Mouse (Mus musculus): ENCODE measurements around the gene Fcgr3. TPM values are rescaled to one million over a fixed set of nuclear protein-coding genes. Genes with fewer than 3 reads are reported as not detected.

The Fcgr3 gene
- total and polyA plus RNA-seq, 2 experiments: 4.5 to 14.5 TPM

DNA sequence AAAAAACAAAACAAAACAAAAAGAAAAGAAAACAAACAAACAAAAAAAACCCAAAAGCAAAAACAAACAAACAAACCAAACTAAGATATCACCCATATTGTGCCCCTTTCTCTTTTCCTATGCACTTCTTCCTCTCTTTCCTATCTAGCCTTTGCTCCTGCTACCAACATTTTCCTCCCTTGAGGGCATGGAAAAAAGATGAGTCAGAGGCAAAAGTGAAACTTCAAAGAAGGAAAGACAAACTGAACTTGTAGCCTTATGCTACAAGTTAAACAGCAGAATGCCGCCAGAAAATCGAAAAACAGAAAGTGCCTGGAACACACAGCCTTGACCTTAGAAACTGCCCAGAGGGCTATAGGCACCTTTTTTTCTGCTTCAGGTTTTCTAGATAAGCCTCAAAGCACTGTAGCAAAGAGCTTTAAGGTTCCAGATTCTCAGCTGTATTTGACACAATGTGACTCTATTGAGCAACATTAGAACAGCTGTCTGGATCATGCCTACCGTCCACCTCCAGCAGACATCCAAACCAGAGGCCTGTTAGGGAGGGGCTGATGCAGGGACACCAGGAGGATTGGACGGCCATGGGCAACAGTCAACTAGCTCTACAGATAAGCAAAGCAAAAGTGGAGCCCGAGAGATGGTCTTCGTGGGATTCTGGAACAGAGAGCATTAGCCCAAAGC, 47.9 kb downstream of the Fcgr3 start:
- Histone ChIP-seq H3K4me3 (ENCODE audit: insufficient read depth, low read depth, low read length) (no peak overlapping the region), H3K4me1 (ENCODE audit: control insufficient read depth, insufficient read depth, low read length) (no peaks in the 10 kb centered on the region), H3K36me3 (ENCODE audit: control insufficient read depth, insufficient read depth, low read length) (no peaks in the 10 kb centered on the region), H3K79me2 (ENCODE audit: control insufficient read depth, insufficient read depth, low read length) (no peaks in the 10 kb centered on the region), H3K9ac (ENCODE audit: low read depth, low read length) (no peak overlapping the region), H3K27ac (replicated peaks; ENCODE audit: insufficient read depth, low read depth, low read length) (0 out of 2 replicates have a peak overlapping the region, but pooled peaks have one; percentile 1), H3K27me3 (ENCODE audit: control insufficient read depth, insufficient read depth, low read length) (no peaks in the 10 kb centered on the region)
- 31% methylated on average over 6 of the region's 6 CpGs for WGBS
- no peak for DNase-seq (ENCODE audit: extremely low read depth, low read depth, low spot score)
- TF ChIP-seq POLR2A (IDR thresholded peaks at IDR 0.05; ENCODE audit: extremely low read depth, insufficient read depth, low read length) (no peak), CTCF (IDR thresholded peaks at IDR 0.05; ENCODE audit: low read depth, low read length) (no peak)

DNA sequence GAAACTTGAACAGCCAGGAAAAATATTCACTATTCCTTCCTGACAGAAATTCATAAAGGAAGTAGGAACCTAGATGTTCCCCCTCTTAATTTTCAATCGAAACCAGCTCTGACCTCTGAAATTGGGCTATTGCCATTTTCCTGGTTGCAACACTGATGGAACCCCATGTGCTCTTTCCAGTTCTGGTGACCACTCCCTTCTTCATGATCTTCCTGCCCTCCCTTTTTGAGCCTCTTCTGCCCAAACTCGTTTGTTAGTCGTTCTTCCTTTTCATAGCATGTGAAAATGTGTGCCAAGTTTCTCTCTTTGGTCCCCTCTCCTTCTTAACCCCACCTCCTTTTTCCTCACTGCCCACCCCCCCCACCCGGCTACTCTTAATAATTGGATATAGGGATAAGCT, 53.0 kb downstream of the Fcgr3 start:
- H3K27me3 ChIP-seq (ENCODE audit: control insufficient read depth, insufficient read depth, low read length): no peaks in the 10 kb centered on the region
- 81% methylated on average over 4 of the region's 4 CpGs for WGBS

DNA sequence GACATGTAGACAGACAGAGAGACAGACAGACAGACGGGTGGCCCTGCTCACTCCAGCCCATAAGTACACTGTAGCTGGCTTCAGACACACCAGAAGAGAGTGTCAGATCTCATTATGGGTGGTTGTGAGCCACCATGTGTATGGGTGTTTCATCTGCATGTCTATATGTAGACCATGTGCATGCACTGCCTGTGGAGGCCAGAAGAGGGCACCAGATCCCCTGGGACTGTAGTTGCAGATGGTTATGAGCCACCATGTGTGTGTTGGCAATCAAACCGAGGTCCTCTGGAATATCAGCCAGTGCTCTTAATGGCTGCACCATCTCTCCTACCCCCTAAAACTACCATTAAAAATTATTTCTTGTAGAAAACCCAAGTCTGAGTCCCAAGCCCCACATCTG, 57.8 kb downstream of the Fcgr3 start:
- no peaks in the 10 kb centered on the region for H3K4me1 ChIP-seq (ENCODE audit: control insufficient read depth, insufficient read depth, low read length)
- DNase-seq (ENCODE audit: extremely low read depth, low read depth, low spot score): no peak
- H3K27me3 ChIP-seq (ENCODE audit: control insufficient read depth, insufficient read depth, low read length): no peaks in the 10 kb centered on the region
- H3K79me2 ChIP-seq (ENCODE audit: control insufficient read depth, insufficient read depth, low read length): no peaks in the 10 kb centered on the region
- H3K27ac ChIP-seq (replicated peaks; ENCODE audit: insufficient read depth, low read depth, low read length): peak overlapping the region; percentile 13; the same call in 1 of the 2 replicates
- H3K9ac ChIP-seq (ENCODE audit: low read depth, low read length): no peak overlapping the region
- 92% methylated on average over 2 of the region's 2 CpGs for WGBS
- TF ChIP-seq CTCF (IDR thresholded peaks at IDR 0.05; ENCODE audit: low read depth, low read length) (peak; percentile 45), POLR2A (IDR thresholded peaks at IDR 0.05; ENCODE audit: extremely low read depth, insufficient read depth, low read length) (no peak)
- no peaks in the 10 kb centered on the region for H3K36me3 ChIP-seq (ENCODE audit: control insufficient read depth, insufficient read depth, low read length)
- no peak overlapping the region for H3K4me3 ChIP-seq (ENCODE audit: insufficient read depth, low read depth, low read length)

More for the DNA sequence above, 53.0 kb downstream of the Fcgr3 start:
- H3K4me1 ChIP-seq (ENCODE audit: control insufficient read depth, insufficient read depth, low read length): no peaks in the 10 kb centered on the region
- no peaks in the 10 kb centered on the region for H3K36me3 ChIP-seq (ENCODE audit: control insufficient read depth, insufficient read depth, low read length)
- no peak overlapping the region for H3K4me3 ChIP-seq (ENCODE audit: insufficient read depth, low read depth, low read length)
- TF ChIP-seq POLR2A (IDR thresholded peaks at IDR 0.05; ENCODE audit: extremely low read depth, insufficient read depth, low read length) (no peak), CTCF (IDR thresholded peaks at IDR 0.05; ENCODE audit: low read depth, low read length) (no peak)
- no peak overlapping the region for H3K27ac ChIP-seq (replicated peaks; ENCODE audit: insufficient read depth, low read depth, low read length)
- H3K9ac ChIP-seq (ENCODE audit: low read depth, low read length): no peak overlapping the region
- DNase-seq (ENCODE audit: extremely low read depth, low read depth, low spot score): peak; percentile 31
- H3K79me2 ChIP-seq (ENCODE audit: control insufficient read depth, insufficient read depth, low read length): no peaks in the 10 kb centered on the region

DNA sequence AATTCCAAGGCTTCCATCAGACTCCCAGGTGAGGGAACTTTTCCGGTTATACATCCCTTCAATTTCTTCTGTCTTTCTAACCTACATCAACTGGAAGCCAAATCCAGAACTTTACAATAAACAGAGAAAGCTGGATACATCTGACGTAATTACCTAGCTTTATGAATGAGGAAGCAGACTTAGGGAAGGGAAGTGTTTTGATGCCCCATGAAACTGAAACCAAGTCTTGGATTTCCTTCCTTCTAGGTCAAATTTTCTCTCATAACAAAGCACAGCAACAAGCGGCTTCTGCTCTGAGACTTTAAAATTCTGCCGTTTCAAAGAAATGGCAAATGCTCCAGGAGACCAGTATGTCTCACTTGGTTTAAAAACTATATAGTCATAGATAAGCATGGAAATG, 58.4 kb downstream of the Fcgr3 start:
- WGBS: 78% methylated on average over 4 of the region's 4 CpGs
- H3K9ac ChIP-seq (ENCODE audit: low read depth, low read length): no peak overlapping the region

DNA sequence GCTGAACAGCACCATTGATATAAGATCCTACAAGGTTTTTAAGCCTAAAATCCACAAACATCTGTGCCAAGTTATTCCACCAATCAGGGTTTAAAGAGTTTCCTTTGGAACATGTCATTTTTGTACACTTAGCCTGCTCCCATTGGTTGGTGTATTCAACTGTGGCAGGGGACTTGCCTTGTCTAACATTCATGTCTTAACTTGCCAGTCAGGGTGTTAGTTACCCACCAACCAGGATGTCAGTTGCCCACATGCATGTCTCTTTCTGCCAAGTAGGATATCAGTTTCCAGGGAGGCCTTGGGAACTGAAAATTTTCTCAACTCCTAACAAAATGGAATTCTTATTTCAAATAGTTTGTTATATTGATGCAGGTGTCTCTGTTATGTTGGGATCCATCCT, 59.1 kb downstream of the Fcgr3 start:
- no peak overlapping the region for H3K9ac ChIP-seq (ENCODE audit: low read depth, low read length)
- no peak overlapping the region for H3K4me3 ChIP-seq (ENCODE audit: insufficient read depth, low read depth, low read length)
- no peak for DNase-seq (ENCODE audit: extremely low read depth, low read depth, low spot score)
- H3K79me2 ChIP-seq (ENCODE audit: control insufficient read depth, insufficient read depth, low read length): no peaks in the 10 kb centered on the region
- H3K36me3 ChIP-seq (ENCODE audit: control insufficient read depth, insufficient read depth, low read length): no peaks in the 10 kb centered on the region
- no peak for TF ChIP-seq CTCF (IDR thresholded peaks at IDR 0.05; ENCODE audit: low read depth, low read length)
- no peak for TF ChIP-seq POLR2A (IDR thresholded peaks at IDR 0.05; ENCODE audit: extremely low read depth, insufficient read depth, low read length)
- H3K27me3 ChIP-seq (ENCODE audit: control insufficient read depth, insufficient read depth, low read length): no peaks in the 10 kb centered on the region
- no peaks in the 10 kb centered on the region for H3K4me1 ChIP-seq (ENCODE audit: control insufficient read depth, insufficient read depth, low read length)
- H3K27ac ChIP-seq (replicated peaks; ENCODE audit: insufficient read depth, low read depth, low read length): no peak overlapping the region

More for the DNA sequence above, 58.4 kb downstream of the Fcgr3 start:
- Histone ChIP-seq H3K4me3 (ENCODE audit: insufficient read depth, low read depth, low read length) (no peak overlapping the region), H3K36me3 (ENCODE audit: control insufficient read depth, insufficient read depth, low read length) (no peaks in the 10 kb centered on the region), H3K4me1 (ENCODE audit: control insufficient read depth, insufficient read depth, low read length) (no peaks in the 10 kb centered on the region), H3K27me3 (ENCODE audit: control insufficient read depth, insufficient read depth, low read length) (no peaks in the 10 kb centered on the region), H3K27ac (replicated peaks; ENCODE audit: insufficient read depth, low read depth, low read length) (no peak overlapping the region; the same call in 1 of the 2 replicates), H3K79me2 (ENCODE audit: control insufficient read depth, insufficient read depth, low read length) (no peaks in the 10 kb centered on the region)
- DNase-seq (ENCODE audit: extremely low read depth, low read depth, low spot score): peak; percentile 47
- TF ChIP-seq POLR2A (IDR thresholded peaks at IDR 0.05; ENCODE audit: extremely low read depth, insufficient read depth, low read length): no peak
- no peak for TF ChIP-seq CTCF (IDR thresholded peaks at IDR 0.05; ENCODE audit: low read depth, low read length)

DNA sequence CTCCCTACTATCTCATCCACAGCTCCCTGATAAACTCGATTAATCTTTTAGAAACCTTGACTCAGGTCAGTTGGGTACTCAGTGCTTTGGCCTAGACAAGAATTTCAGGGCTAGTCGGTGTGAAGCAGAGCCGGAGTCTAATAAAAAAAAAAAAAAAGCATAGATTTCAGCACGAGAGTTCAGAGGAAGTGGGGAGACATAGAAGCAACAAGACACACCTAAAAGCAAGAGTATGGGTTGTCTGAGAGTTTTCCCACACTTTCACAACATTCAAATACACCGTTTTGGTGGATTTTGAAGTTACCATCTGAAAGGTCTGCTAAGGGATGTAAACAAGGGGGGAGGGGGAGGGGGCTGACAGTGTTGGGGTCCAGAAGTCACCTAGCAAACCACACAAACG, 59.7 kb downstream of the Fcgr3 start:
- no peak overlapping the region for H3K27ac ChIP-seq (replicated peaks; ENCODE audit: insufficient read depth, low read depth, low read length)
- no peak for DNase-seq (ENCODE audit: extremely low read depth, low read depth, low spot score)
- H3K79me2 ChIP-seq (ENCODE audit: control insufficient read depth, insufficient read depth, low read length): no peaks in the 10 kb centered on the region
- H3K4me1 ChIP-seq (ENCODE audit: control insufficient read depth, insufficient read depth, low read length): no peaks in the 10 kb centered on the region
- 68% methylated on average over 6 of the region's 6 CpGs for WGBS
- TF ChIP-seq POLR2A (IDR thresholded peaks at IDR 0.05; ENCODE audit: extremely low read depth, insufficient read depth, low read length) (no peak), CTCF (IDR thresholded peaks at IDR 0.05; ENCODE audit: low read depth, low read length) (no peak)
- no peaks in the 10 kb centered on the region for H3K36me3 ChIP-seq (ENCODE audit: control insufficient read depth, insufficient read depth, low read length)
- no peaks in the 10 kb centered on the region for H3K27me3 ChIP-seq (ENCODE audit: control insufficient read depth, insufficient read depth, low read length)
- no peak overlapping the region for H3K9ac ChIP-seq (ENCODE audit: low read depth, low read length)
- H3K4me3 ChIP-seq (ENCODE audit: insufficient read depth, low read depth, low read length): no peak overlapping the region

Other genes with a start within 250 kb of the Fcgr3 start
- 30.1 and 38.1 TPM in 2 replicates for gene Atf6, start 197.2 kb downstream of the Fcgr3 start, total RNA-seq (2014; rRNA removed)
- 13.0 and 14.3 TPM in 2 replicates for gene Atf6, start 197.2 kb downstream of the Fcgr3 start, polyA plus RNA-seq (2012; rRNA removed)
- 0.67 and 0.74 TPM in 2 replicates for gene Gm26620, start 179.9 kb downstream of the Fcgr3 start, total RNA-seq (2014; rRNA removed)
- gene Gm26620, start 179.9 kb downstream of the Fcgr3 start, polyA plus RNA-seq (2012; rRNA removed): 0.59 and 1.1 TPM in 2 replicates
- 30.4 and 36.2 TPM in 2 replicates for gene Dusp12, start 179.4 kb downstream of the Fcgr3 start, total RNA-seq (2014; rRNA removed)
- gene Dusp12, start 179.4 kb downstream of the Fcgr3 start, polyA plus RNA-seq (2012; rRNA removed): 12.7 and 17.2 TPM in 2 replicates
- gene Fcrlb, start 152.0 kb downstream of the Fcgr3 start, total RNA-seq (2014; rRNA removed): 0.18 and 0.20 TPM in 2 replicates
- gene Fcrlb, start 152.0 kb downstream of the Fcgr3 start, polyA plus RNA-seq (2012; rRNA removed): 0.11 TPM in 1 of 2 replicates, not detected in the other
- gene Fcrla, start 137.4 kb downstream of the Fcgr3 start, total RNA-seq (2014; rRNA removed): 0.83 and 1.1 TPM in 2 replicates
- gene Fcrla, start 137.4 kb downstream of the Fcgr3 start, polyA plus RNA-seq (2012; rRNA removed): 0.37 and 1.1 TPM in 2 replicates
- gene Fcgr2b, start 88.4 kb downstream of the Fcgr3 start, total RNA-seq (2014; rRNA removed): 56.6 and 68.7 TPM in 2 replicates
- 18.6 and 34.9 TPM in 2 replicates for gene Fcgr2b, start 88.4 kb downstream of the Fcgr3 start, polyA plus RNA-seq (2012; rRNA removed)
- gene Fcgr4, start 46.0 kb downstream of the Fcgr3 start, total RNA-seq (2014; rRNA removed): 8.4 and 10.3 TPM in 2 replicates
- 3.1 and 4.5 TPM in 2 replicates for gene Fcgr4, start 46.0 kb downstream of the Fcgr3 start, polyA plus RNA-seq (2012; rRNA removed)
- 0.13 and 0.37 TPM in 2 replicates for gene Cfap126, start 49.0 kb upstream of the Fcgr3 start, total RNA-seq (2014; rRNA removed)
- 1.5 and 3.5 TPM in 2 replicates for gene Cfap126, start 49.0 kb upstream of the Fcgr3 start, polyA plus RNA-seq (2012; rRNA removed)
- 194 and 217 TPM in 2 replicates for gene Sdhc, start 85.7 kb upstream of the Fcgr3 start, total RNA-seq (2014; rRNA removed)
- 375 and 403 TPM in 2 replicates for gene Sdhc, start 85.7 kb upstream of the Fcgr3 start, polyA plus RNA-seq (2012; rRNA removed)
- 0.07 and 0.09 TPM in 2 replicates for gene Mpz, start 85.8 kb upstream of the Fcgr3 start, total RNA-seq (2014; rRNA removed)
- gene Mpz, start 85.8 kb upstream of the Fcgr3 start, polyA plus RNA-seq (2012; rRNA removed): 0.27 and 0.83 TPM in 2 replicates
- 3.8 and 10.0 TPM in 2 replicates for gene Pcp4l1, start 131.3 kb upstream of the Fcgr3 start, total RNA-seq (2014; rRNA removed)
- 10.5 and 15.0 TPM in 2 replicates for gene Pcp4l1, start 131.3 kb upstream of the Fcgr3 start, polyA plus RNA-seq (2012; rRNA removed)
- 178 and 264 TPM in 2 replicates for gene Nr1i3, start 149.0 kb upstream of the Fcgr3 start, total RNA-seq (2014; rRNA removed)
- gene Nr1i3, start 149.0 kb upstream of the Fcgr3 start, polyA plus RNA-seq (2012; rRNA removed): 215 and 229 TPM in 2 replicates
- 5.5 and 10.7 TPM in 2 replicates for gene Tomm40l, start 157.6 kb upstream of the Fcgr3 start, total RNA-seq (2014; rRNA removed)
- gene Tomm40l, start 157.6 kb upstream of the Fcgr3 start, polyA plus RNA-seq (2012; rRNA removed): 6.7 and 9.7 TPM in 2 replicates
- gene Apoa2, start 160.1 kb upstream of the Fcgr3 start, total RNA-seq (2014; rRNA removed): 15,245 and 18,176 TPM in 2 replicates
- gene Apoa2, start 160.1 kb upstream of the Fcgr3 start, polyA plus RNA-seq (2012; rRNA removed): 28,168 and 29,095 TPM in 2 replicates
- gene Fcer1g, start 169.4 kb upstream of the Fcgr3 start, total RNA-seq (2014; rRNA removed): 6.4 and 12.4 TPM in 2 replicates
- 21.3 and 50.7 TPM in 2 replicates for gene Fcer1g, start 169.4 kb upstream of the Fcgr3 start, polyA plus RNA-seq (2012; rRNA removed)
- 0.09 and 0.13 TPM in 2 replicates for gene Adamts4, start 185.5 kb upstream of the Fcgr3 start, total RNA-seq (2014; rRNA removed)
- gene Adamts4, start 185.5 kb upstream of the Fcgr3 start, polyA plus RNA-seq (2012; rRNA removed): 0.15 and 0.37 TPM in 2 replicates
- 272 and 275 TPM in 2 replicates for gene Ndufs2, start 186.5 kb upstream of the Fcgr3 start, total RNA-seq (2014; rRNA removed)
- gene Ndufs2, start 186.5 kb upstream of the Fcgr3 start, polyA plus RNA-seq (2012; rRNA removed): 174 and 195 TPM in 2 replicates
- gene B4galt3, start 205.4 kb upstream of the Fcgr3 start, total RNA-seq (2014; rRNA removed): 4.8 and 6.4 TPM in 2 replicates
- 16.1 and 23.9 TPM in 2 replicates for gene B4galt3, start 205.4 kb upstream of the Fcgr3 start, polyA plus RNA-seq (2012; rRNA removed)
- 11.0 and 14.4 TPM in 2 replicates for gene Ppox, start 216.3 kb upstream of the Fcgr3 start, total RNA-seq (2014; rRNA removed)
- gene Ppox, start 216.3 kb upstream of the Fcgr3 start, polyA plus RNA-seq (2012; rRNA removed): 19.6 and 31.2 TPM in 2 replicates
- 4.3 and 7.2 TPM in 2 replicates for gene Usp21, start 223.1 kb upstream of the Fcgr3 start, total RNA-seq (2014; rRNA removed)
- 20.2 and 23.8 TPM in 2 replicates for gene Usp21, start 223.1 kb upstream of the Fcgr3 start, polyA plus RNA-seq (2012; rRNA removed)
- gene Ufc1, start 230.1 kb upstream of the Fcgr3 start, total RNA-seq (2014; rRNA removed): 96.5 and 103 TPM in 2 replicates
- gene Ufc1, start 230.1 kb upstream of the Fcgr3 start, polyA plus RNA-seq (2012; rRNA removed): 30.3 and 34.5 TPM in 2 replicates